Mouse (Mus musculus): ENCODE measurements around the gene Synm. TPM values are rescaled to one million over a fixed set of nuclear protein-coding genes. Genes with fewer than 3 reads are reported as not detected.

Synm gene
- polyA plus RNA-seq, 1 experiment from 2014 or later = 8.1 TPM

- Histone ChIP-seq H3K27me3 (ENCODE audit: control insufficient read depth, insufficient read depth, low read length) (no peaks in the 10 kb centered on the region), H3K9ac (ENCODE audit: low read length) (no peak overlapping the region), H3K27ac (ENCODE audit: low read length) (no peak overlapping the region), H3K4me2 (ENCODE audit: low read depth, low read length) (no peak overlapping the region), H3K36me3 (ENCODE audit: control insufficient read depth, insufficient read depth, low read length) (peaks cover 6% of the 10 kb centered on the region; the same call in 1 of the 2 replicates), H3K4me1 (ENCODE audit: control insufficient read depth, insufficient read depth, low read length) (no peaks in the 10 kb centered on the region), H3K9me3 (replicated peaks; ENCODE audit: control insufficient read depth, low read length) (no peaks in the 10 kb centered on the region), H3K4me3 (replicated peaks; ENCODE audit: low read length) (no peak overlapping the region)
- 83% methylated on average over 28 of the region's 28 CpGs for WGBS
- ATAC-seq (ENCODE audit: insufficient read depth, low FRiP score) = no peak
Measured at GRCm38 (mm10) chr7:67697892-67698630, 61.5 kb downstream of the Synm start.

- Histone ChIP-seq H3K9ac (ENCODE audit: low read length) (no peak overlapping the region), H3K4me1 (ENCODE audit: control insufficient read depth, insufficient read depth, low read length) (peaks cover 3% of the 10 kb centered on the region; the same call in 1 of the 2 replicates), H3K27me3 (ENCODE audit: control insufficient read depth, insufficient read depth, low read length) (no peaks in the 10 kb centered on the region), H3K27ac (ENCODE audit: low read length) (no peak overlapping the region), H3K4me2 (ENCODE audit: low read depth, low read length) (no peak overlapping the region), H3K4me3 (replicated peaks; ENCODE audit: low read length) (no peak overlapping the region), H3K9me3 (replicated peaks; ENCODE audit: control insufficient read depth, low read length) (no peaks in the 10 kb centered on the region), H3K36me3 (ENCODE audit: control insufficient read depth, insufficient read depth, low read length) (peaks cover 6% of the 10 kb centered on the region; the same call in 1 of the 2 replicates)
- WGBS = 80% methylated on average over 7 of the region's 7 CpGs
- ATAC-seq (ENCODE audit: insufficient read depth, low FRiP score) = no peak
Measured at GRCm38 (mm10) chr7:67695906-67696305, 63.6 kb downstream of the Synm start.

- Histone ChIP-seq H3K4me2 (ENCODE audit: low read depth, low read length) (no peak overlapping the region), H3K27ac (ENCODE audit: low read length) (no peak overlapping the region), H3K9me3 (replicated peaks; ENCODE audit: control insufficient read depth, low read length) (no peaks in the 10 kb centered on the region), H3K9ac (ENCODE audit: low read length) (no peak overlapping the region), H3K36me3 (ENCODE audit: control insufficient read depth, insufficient read depth, low read length) (no peaks in the 10 kb centered on the region), H3K4me3 (replicated peaks; ENCODE audit: low read length) (no peak overlapping the region), H3K27me3 (ENCODE audit: control insufficient read depth, insufficient read depth, low read length) (no peaks in the 10 kb centered on the region), H3K4me1 (ENCODE audit: control insufficient read depth, insufficient read depth, low read length) (peaks cover 10% of the 10 kb centered on the region; the same call in 1 of the 2 replicates)
- ATAC-seq (ENCODE audit: insufficient read depth, low FRiP score) = no peak
- 92% methylated on average over 23 of the region's 23 CpGs for WGBS
Measured at GRCm38 (mm10) chr7:67692791-67693538, 66.6 kb downstream of the Synm start.

GRCm38 (mm10) chr7:67692141-67692540 is 67.4 kb downstream of the Synm start:
- no peaks in the 10 kb centered on the region for H3K27me3 ChIP-seq (ENCODE audit: control insufficient read depth, insufficient read depth, low read length)
- no peak overlapping the region for H3K9ac ChIP-seq (ENCODE audit: low read length)
- no peak for ATAC-seq (ENCODE audit: insufficient read depth, low FRiP score)
- peaks cover 10% of the 10 kb centered on the region; the same call in 1 of the 2 replicates for H3K4me1 ChIP-seq (ENCODE audit: control insufficient read depth, insufficient read depth, low read length)
- no peak overlapping the region for H3K4me3 ChIP-seq (replicated peaks; ENCODE audit: low read length)
- WGBS = 53% methylated on average over 3 of the region's 3 CpGs
- H3K9me3 ChIP-seq (replicated peaks; ENCODE audit: control insufficient read depth, low read length) = no peaks in the 10 kb centered on the region
- H3K27ac ChIP-seq (ENCODE audit: low read length) = no peak overlapping the region
- H3K4me2 ChIP-seq (ENCODE audit: low read depth, low read length) = no peak overlapping the region
- H3K36me3 ChIP-seq (ENCODE audit: control insufficient read depth, insufficient read depth, low read length) = no peaks in the 10 kb centered on the region

- no peak overlapping the region for H3K9ac ChIP-seq (ENCODE audit: low read length)
- no peak for ATAC-seq (ENCODE audit: insufficient read depth, low FRiP score)
- H3K9me3 ChIP-seq (replicated peaks; ENCODE audit: control insufficient read depth, low read length) = no peaks in the 10 kb centered on the region
- WGBS = 68% methylated on average over 6 of the region's 6 CpGs
- no peak overlapping the region for H3K4me2 ChIP-seq (ENCODE audit: low read depth, low read length)
- peak overlapping the region; percentile 13; the same call in 1 of the 2 replicates for H3K27ac ChIP-seq (ENCODE audit: low read length)
- H3K27me3 ChIP-seq (ENCODE audit: control insufficient read depth, insufficient read depth, low read length) = no peaks in the 10 kb centered on the region
- no peaks in the 10 kb centered on the region for H3K36me3 ChIP-seq (ENCODE audit: control insufficient read depth, insufficient read depth, low read length)
- no peak overlapping the region for H3K4me3 ChIP-seq (replicated peaks; ENCODE audit: low read length)
- H3K4me1 ChIP-seq (ENCODE audit: control insufficient read depth, insufficient read depth, low read length) = peaks cover 10% of the 10 kb centered on the region; the same call in 1 of the 2 replicates
Measured at GRCm38 (mm10) chr7:67691036-67691435, 68.5 kb downstream of the Synm start.

- H3K27ac ChIP-seq (ENCODE audit: low read length) = peak overlapping the region; percentile 76
- no peak overlapping the region for H3K9ac ChIP-seq (ENCODE audit: low read length)
- WGBS = 64% methylated on average over 7 of the region's 7 CpGs
- no peak for ATAC-seq (ENCODE audit: insufficient read depth, low FRiP score)
- H3K4me2 ChIP-seq (ENCODE audit: low read depth, low read length) = no peak overlapping the region
- peaks cover 7% of the 10 kb centered on the region for H3K36me3 ChIP-seq (ENCODE audit: control insufficient read depth, insufficient read depth, low read length)
- no peaks in the 10 kb centered on the region for H3K27me3 ChIP-seq (ENCODE audit: control insufficient read depth, insufficient read depth, low read length)
- no peak overlapping the region for H3K4me3 ChIP-seq (replicated peaks; ENCODE audit: low read length)
- H3K9me3 ChIP-seq (replicated peaks; ENCODE audit: control insufficient read depth, low read length) = no peaks in the 10 kb centered on the region
- H3K4me1 ChIP-seq (ENCODE audit: control insufficient read depth, insufficient read depth, low read length) = peaks cover 10% of the 10 kb centered on the region; the same call in 1 of the 2 replicates
Measured at GRCm38 (mm10) chr7:67689793-67690192, 69.7 kb downstream of the Synm start.

- H3K27me3 ChIP-seq (ENCODE audit: control insufficient read depth, insufficient read depth, low read length) = no peaks in the 10 kb centered on the region
- no peaks in the 10 kb centered on the region for H3K9me3 ChIP-seq (replicated peaks; ENCODE audit: control insufficient read depth, low read length)
- peaks cover 10% of the 10 kb centered on the region; the same call in 1 of the 2 replicates for H3K4me1 ChIP-seq (ENCODE audit: control insufficient read depth, insufficient read depth, low read length)
- H3K4me3 ChIP-seq (replicated peaks; ENCODE audit: low read length) = no peak overlapping the region
- no peak overlapping the region for H3K4me2 ChIP-seq (ENCODE audit: low read depth, low read length)
- H3K27ac ChIP-seq (ENCODE audit: low read length) = peak overlapping the region; percentile 93
- WGBS = 26% methylated on average over 3 of the region's 3 CpGs
- H3K36me3 ChIP-seq (ENCODE audit: control insufficient read depth, insufficient read depth, low read length) = peaks cover 7% of the 10 kb centered on the region
- peak; percentile 89 for ATAC-seq (ENCODE audit: insufficient read depth, low FRiP score)
- no peak overlapping the region for H3K9ac ChIP-seq (ENCODE audit: low read length)
Measured at GRCm38 (mm10) chr7:67688281-67688680, 71.3 kb downstream of the Synm start.

- Histone ChIP-seq H3K9ac (ENCODE audit: low read length) (no peak overlapping the region), H3K9me3 (replicated peaks; ENCODE audit: control insufficient read depth, low read length) (no peaks in the 10 kb centered on the region), H3K4me3 (replicated peaks; ENCODE audit: low read length) (no peak overlapping the region), H3K36me3 (ENCODE audit: control insufficient read depth, insufficient read depth, low read length) (peaks cover 7% of the 10 kb centered on the region), H3K27ac (ENCODE audit: low read length) (no peak overlapping the region), H3K4me1 (ENCODE audit: control insufficient read depth, insufficient read depth, low read length) (peaks cover 10% of the 10 kb centered on the region; the same call in 1 of the 2 replicates), H3K27me3 (ENCODE audit: control insufficient read depth, insufficient read depth, low read length) (no peaks in the 10 kb centered on the region), H3K4me2 (ENCODE audit: low read depth, low read length) (no peak overlapping the region)
- 97% methylated on average over 3 of the region's 3 CpGs for WGBS
- no peak for ATAC-seq (ENCODE audit: insufficient read depth, low FRiP score)
Measured at GRCm38 (mm10) chr7:67686545-67686944, 73.0 kb downstream of the Synm start.

GRCm38 (mm10) chr7:67683006-67683405 is 76.5 kb downstream of the Synm start:
- WGBS = 82% methylated on average over 16 of the region's 16 CpGs
- no peak for ATAC-seq (ENCODE audit: insufficient read depth, low FRiP score)

More at GRCm38 (mm10) chr7:67683006-67683405, 76.5 kb downstream of the Synm start:
- no peak overlapping the region for H3K4me2 ChIP-seq (ENCODE audit: low read depth, low read length)
- no peak overlapping the region for H3K9ac ChIP-seq (ENCODE audit: low read length)
- H3K27me3 ChIP-seq (ENCODE audit: control insufficient read depth, insufficient read depth, low read length) = no peaks in the 10 kb centered on the region
- H3K4me1 ChIP-seq (ENCODE audit: control insufficient read depth, insufficient read depth, low read length) = no peaks in the 10 kb centered on the region; the same call in 1 of the 2 replicates
- H3K9me3 ChIP-seq (replicated peaks; ENCODE audit: control insufficient read depth, low read length) = no peaks in the 10 kb centered on the region
- no peak overlapping the region for H3K4me3 ChIP-seq (replicated peaks; ENCODE audit: low read length)
- no peak overlapping the region for H3K27ac ChIP-seq (ENCODE audit: low read length)
- H3K36me3 ChIP-seq (ENCODE audit: control insufficient read depth, insufficient read depth, low read length) = peaks cover 7% of the 10 kb centered on the region
